Mouse (Mus musculus) kidney, postnatal 14 days (tissue): ENCODE data around the gene Nadsyn1.
A peak's percentile ranks its signal among the peaks of the same experiment; 100 is the strongest.

Source experiments
- DNase-seq: peaks from one replicate; pipeline ENCODE4 v3.0.0; 2022; ENCODE audit warnings: mixed read lengths

Gene Nadsyn1

DNA sequence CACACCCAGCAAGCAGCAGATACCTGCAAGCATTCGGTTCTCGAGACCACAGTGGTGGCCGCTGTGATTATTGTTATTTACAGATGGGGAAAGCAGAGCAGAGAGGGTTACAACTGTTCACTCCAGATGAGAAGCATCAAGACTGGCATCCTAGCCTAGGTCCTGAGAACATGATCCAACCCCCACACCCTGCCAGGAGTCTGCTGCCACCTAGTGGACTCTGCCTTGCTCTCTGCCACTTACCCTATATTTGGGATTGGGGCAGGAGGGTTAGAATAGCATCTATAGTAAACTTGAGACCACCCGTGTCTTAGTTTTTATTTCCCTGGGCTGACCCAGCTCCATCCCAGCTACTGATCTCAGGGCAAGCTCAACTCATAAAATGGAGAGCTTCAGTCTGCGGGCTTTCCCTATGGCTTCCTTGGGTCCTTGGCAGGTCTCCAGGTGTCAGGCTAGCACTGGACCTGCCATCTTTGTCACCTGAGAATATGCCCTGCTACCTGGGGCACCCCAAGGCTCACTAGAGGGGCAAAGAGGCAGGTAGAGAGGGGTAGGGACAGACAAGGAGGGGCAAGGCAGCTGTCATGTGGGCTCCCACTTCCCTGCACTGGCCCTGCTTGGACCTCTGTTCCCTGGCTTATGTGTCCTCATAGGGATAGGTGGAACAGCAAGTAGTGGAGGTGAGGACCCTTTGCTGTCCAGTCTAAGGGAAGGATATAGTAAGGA is 68.5 kb downstream of the Nadsyn1 start:
- DNase-seq = peak; percentile 71

DNA sequence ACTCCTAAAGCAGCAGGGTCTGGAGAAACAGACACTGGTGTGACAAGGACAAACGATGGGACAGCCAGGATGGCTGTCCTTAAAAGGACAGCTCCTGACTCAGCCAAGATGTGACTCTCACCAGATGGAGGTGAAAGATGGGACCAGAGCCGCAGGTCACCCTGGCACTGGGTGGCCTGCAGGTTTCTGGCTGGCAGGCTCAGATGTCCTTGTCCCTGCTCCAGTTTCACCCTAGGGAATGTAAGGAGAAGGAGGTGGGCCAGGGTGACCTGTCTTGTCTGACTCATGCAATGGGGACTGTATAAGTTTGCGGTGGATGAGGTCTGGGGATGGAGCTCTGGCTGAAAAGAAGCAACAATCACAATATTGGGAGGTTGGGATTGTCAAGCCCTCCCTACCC is 70.0 kb downstream of the Nadsyn1 start:
- DNase-seq = no peak

DNA sequence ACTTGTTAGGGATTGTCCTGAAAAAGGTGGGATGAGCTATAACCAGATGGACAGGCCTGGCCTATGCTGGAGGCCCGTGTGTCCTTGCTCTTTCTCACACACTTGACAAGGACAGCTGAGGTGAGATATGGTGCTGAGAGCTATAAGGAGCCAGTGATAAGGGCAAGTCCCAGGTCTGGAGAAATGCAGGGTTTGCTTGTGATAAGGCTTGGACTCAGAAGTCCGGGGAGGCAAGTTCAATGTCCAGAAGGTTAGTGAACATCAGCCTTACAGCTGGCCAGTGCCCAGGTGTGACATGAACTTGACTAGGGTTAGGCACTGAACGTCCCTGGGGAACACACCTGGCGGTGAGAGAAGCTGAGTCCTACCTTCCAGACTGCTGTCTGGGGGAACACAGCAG is 70.6 kb downstream of the Nadsyn1 start:
- DNase-seq = no peak

DNA sequence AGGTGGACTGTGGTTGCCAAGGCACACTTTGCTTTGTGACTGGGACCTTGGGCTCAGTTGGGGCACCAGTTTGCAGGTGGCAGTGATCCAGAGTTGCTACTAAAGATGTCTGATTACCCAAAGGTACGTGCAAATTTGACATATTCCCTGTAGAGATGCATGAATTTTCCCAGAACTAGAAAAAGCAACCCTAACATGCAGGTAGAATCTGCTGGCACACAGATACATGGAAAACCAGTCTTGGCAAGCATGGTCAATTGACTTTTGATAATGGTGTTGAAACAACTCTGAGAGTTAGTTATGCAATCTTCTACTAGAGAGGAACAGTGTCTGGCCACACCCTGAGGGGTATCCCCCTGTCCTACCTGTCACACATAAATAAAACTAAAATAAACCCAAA is 71.3 kb downstream of the Nadsyn1 start:
- no peak for DNase-seq

DNA sequence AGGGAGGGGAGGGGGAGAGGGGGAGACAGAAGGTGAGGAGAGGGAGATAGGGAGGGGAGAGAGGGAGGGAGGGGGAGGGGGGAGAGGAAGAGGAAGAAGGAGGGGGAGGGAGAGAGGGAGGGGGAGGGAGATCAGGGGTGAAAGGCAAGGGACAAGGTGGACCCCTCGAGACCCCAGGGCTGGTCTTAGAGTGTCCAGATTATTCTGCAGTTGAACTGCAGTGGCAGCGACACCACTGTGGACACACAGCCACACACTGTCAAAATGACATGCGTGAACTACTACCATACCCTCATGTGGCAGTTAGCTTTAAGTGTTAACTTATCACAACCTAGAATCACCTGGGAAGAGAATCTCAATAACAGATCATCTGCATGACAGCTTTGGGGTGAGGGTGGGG is 73.6 kb downstream of the Nadsyn1 start:
- no peak for DNase-seq

DNA sequence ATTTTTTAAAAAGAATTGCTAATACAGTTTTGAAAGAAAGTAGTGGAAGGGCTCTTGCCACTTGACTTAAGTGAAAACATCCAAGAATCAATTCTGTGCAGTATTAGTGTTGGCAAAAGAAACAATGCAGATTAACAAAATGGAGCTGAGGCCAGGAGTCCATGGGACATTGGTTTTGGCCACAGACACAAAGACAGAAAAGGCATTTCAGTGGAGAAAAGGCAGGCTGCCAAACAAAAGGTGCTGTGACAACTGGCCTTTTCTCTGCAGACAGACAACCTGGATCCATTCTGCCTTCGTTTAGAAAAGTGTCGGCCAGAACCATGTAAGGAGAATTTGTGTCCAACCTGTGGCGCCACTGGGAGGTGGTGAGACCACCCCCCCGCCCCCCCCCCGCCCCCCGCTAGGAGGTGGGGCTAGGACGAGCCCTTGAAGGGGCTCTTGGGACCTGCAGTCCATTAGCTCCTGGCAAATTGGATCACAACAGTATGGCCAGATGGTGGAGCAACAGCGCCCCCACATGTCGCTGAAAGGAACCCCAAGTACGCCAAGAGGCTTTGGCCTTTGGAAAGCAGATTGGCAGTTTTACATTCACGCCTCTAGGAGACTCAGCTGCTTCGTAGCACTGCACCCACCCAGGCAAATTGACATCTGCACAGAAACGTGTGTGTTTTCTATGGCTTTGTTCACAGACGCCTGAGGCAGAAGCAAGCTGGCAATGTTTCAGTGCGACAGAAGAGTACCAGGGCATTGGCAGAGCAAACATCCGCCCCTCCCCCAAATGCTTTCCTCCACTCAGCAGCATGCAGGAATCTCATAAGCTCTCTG is 74.4 kb downstream of the Nadsyn1 start:
- DNase-seq = peak; percentile 91
